Mouse (Mus musculus): ENCODE results near the gene Prkcb. TPM values are rescaled to one million over a fixed set of nuclear protein-coding genes. Genes with fewer than 3 reads are reported as not detected.

The Prkcb gene
- polyA plus RNA-seq, 1 experiment from 2014 or later = 8.8 TPM

DNA sequence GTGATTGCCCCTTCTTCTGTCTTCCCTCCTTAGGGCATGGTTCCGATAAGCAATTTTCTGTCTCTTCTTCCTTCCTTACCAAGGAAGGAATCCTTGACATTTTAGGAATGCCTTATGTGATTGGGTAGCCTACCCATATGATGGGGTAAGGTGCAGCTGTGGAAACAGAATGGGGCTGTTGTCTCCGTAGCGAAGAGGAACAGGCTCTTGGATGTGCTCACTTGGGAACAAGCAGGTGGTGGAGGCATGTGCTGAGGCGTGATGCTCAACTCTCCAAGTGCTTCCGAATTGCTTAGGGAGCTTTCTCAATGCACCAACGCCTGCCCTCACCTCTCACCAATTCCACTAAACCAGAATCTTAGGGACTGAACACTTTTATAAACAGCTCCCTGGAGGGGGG, 124.7 kb downstream of the Prkcb start:
- ATAC-seq (ENCODE audit: low read depth) = no peak
- 80% methylated on average over 6 of the region's 6 CpGs for WGBS
- Histone ChIP-seq H3K9me3 (ENCODE audit: control insufficient read depth, low read length) (0 out of 2 replicates have a peak, but pooled peaks cover 2% of the 10 kb centered on the region), H3K27me3 (replicated peaks; ENCODE audit: control insufficient read depth, insufficient read depth, low read length) (no peaks in the 10 kb centered on the region), H3K4me3 (ENCODE audit: low read depth, low read length) (no peak overlapping the region), H3K4me2 (ENCODE audit: low read depth, low read length) (no peak overlapping the region), H3K4me1 (ENCODE audit: control insufficient read depth, insufficient read depth, low read length) (no peaks in the 10 kb centered on the region), H3K9ac (ENCODE audit: low read depth, low read length) (no peak overlapping the region), H3K36me3 (ENCODE audit: control insufficient read depth, insufficient read depth, low read length) (no peaks in the 10 kb centered on the region), H3K27ac (replicated peaks; ENCODE audit: low read depth, low read length) (no peak overlapping the region)
- no peak for DNase-seq (ENCODE audit: low spot score)

- 83% methylated on average over 10 of the region's 10 CpGs for WGBS
- H3K9ac ChIP-seq (ENCODE audit: low read depth, low read length) = no peak overlapping the region
- H3K9me3 ChIP-seq (ENCODE audit: control insufficient read depth, low read length) = 0 out of 2 replicates have a peak, but pooled peaks cover 2% of the 10 kb centered on the region
- H3K27ac ChIP-seq (replicated peaks; ENCODE audit: low read depth, low read length) = no peak overlapping the region
- no peaks in the 10 kb centered on the region for H3K36me3 ChIP-seq (ENCODE audit: control insufficient read depth, insufficient read depth, low read length)
- no peaks in the 10 kb centered on the region for H3K27me3 ChIP-seq (replicated peaks; ENCODE audit: control insufficient read depth, insufficient read depth, low read length)
- no peak overlapping the region for H3K4me3 ChIP-seq (ENCODE audit: low read depth, low read length)
- no peaks in the 10 kb centered on the region for H3K4me1 ChIP-seq (ENCODE audit: control insufficient read depth, insufficient read depth, low read length)
- H3K4me2 ChIP-seq (ENCODE audit: low read depth, low read length) = no peak overlapping the region
- DNase-seq (ENCODE audit: low spot score) = no peak
- ATAC-seq (ENCODE audit: low read depth) = no peak
These were observed 125.6 kb downstream of the Prkcb start for GRCm38 (mm10) chr7:122414146-122414545.

DNA sequence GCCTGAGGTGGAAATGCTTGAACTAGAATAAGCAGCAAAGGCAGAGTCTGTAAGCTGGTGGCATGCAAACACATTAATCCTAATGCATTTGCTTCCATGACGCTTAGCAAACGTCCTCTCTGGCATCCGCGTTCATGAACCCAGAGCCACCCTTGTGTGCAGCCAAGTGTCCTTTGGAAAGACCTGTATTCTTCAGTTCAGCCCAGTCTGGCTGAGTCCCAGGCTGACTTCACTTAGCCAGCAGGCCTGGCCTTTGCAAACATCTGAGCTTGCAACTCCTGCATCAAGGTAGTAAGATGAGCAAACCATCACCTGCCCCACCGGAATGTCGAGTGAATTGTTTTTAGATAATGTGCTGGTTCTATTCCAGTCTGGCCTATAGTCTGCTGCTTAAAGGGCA, 126.1 kb downstream of the Prkcb start:
- DNase-seq (ENCODE audit: low spot score) = no peak
- no peak overlapping the region for H3K4me2 ChIP-seq (ENCODE audit: low read depth, low read length)
- H3K27ac ChIP-seq (replicated peaks; ENCODE audit: low read depth, low read length) = no peak overlapping the region
- H3K4me1 ChIP-seq (ENCODE audit: control insufficient read depth, insufficient read depth, low read length) = no peaks in the 10 kb centered on the region
- H3K4me3 ChIP-seq (ENCODE audit: low read depth, low read length) = no peak overlapping the region
- no peaks in the 10 kb centered on the region for H3K27me3 ChIP-seq (replicated peaks; ENCODE audit: control insufficient read depth, insufficient read depth, low read length)
- H3K9me3 ChIP-seq (ENCODE audit: control insufficient read depth, low read length) = 0 out of 2 replicates have a peak, but pooled peaks cover 2% of the 10 kb centered on the region
- H3K9ac ChIP-seq (ENCODE audit: low read depth, low read length) = no peak overlapping the region
- ATAC-seq (ENCODE audit: low read depth) = no peak
- no peaks in the 10 kb centered on the region for H3K36me3 ChIP-seq (ENCODE audit: control insufficient read depth, insufficient read depth, low read length)
- 92% methylated on average over 6 of the region's 6 CpGs for WGBS

- Histone ChIP-seq H3K27me3 (replicated peaks; ENCODE audit: control insufficient read depth, insufficient read depth, low read length) (no peaks in the 10 kb centered on the region), H3K4me2 (ENCODE audit: low read depth, low read length) (no peak overlapping the region), H3K4me1 (ENCODE audit: control insufficient read depth, insufficient read depth, low read length) (no peaks in the 10 kb centered on the region), H3K4me3 (ENCODE audit: low read depth, low read length) (no peak overlapping the region), H3K27ac (replicated peaks; ENCODE audit: low read depth, low read length) (no peak overlapping the region), H3K36me3 (ENCODE audit: control insufficient read depth, insufficient read depth, low read length) (no peaks in the 10 kb centered on the region), H3K9me3 (ENCODE audit: control insufficient read depth, low read length) (no peaks in the 10 kb centered on the region), H3K9ac (ENCODE audit: low read depth, low read length) (no peak overlapping the region)
- no peak for DNase-seq (ENCODE audit: low spot score)
- no peak for ATAC-seq (ENCODE audit: low read depth)
- 85% methylated on average over 9 of the region's 9 CpGs for WGBS
These were observed 126.8 kb downstream of the Prkcb start for GRCm38 (mm10) chr7:122415387-122415786.

GRCm38 (mm10) chr7:122415904-122416303, 127.4 kb downstream of the Prkcb start:
- 66% methylated on average over 12 of the region's 12 CpGs for WGBS
- DNase-seq (ENCODE audit: low spot score) = no peak
- H3K36me3 ChIP-seq (ENCODE audit: control insufficient read depth, insufficient read depth, low read length) = no peaks in the 10 kb centered on the region

DNA sequence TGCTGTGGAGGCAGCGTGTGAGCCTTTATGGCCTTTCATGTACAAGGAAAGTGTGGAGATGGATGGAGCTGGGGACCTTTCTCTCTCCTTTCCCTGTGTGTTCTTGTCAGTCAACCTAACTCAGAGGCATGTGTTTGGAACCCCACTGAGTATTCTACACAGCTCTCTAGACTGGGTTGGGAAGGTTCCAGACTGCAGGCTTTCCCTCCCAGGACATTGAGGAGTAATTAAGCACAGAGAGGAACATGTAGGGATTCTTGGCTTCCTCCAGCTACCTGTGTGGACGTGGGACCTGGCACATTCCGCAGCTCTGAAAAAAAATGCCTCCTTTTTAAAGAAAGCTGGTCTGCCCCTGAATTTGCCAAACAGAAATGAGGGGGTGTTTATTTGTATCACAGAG, 130.0 kb downstream of the Prkcb start:
- Histone ChIP-seq H3K27me3 (replicated peaks; ENCODE audit: control insufficient read depth, insufficient read depth, low read length) (no peaks in the 10 kb centered on the region), H3K9ac (ENCODE audit: low read depth, low read length) (no peak overlapping the region), H3K4me2 (ENCODE audit: low read depth, low read length) (no peak overlapping the region), H3K36me3 (ENCODE audit: control insufficient read depth, insufficient read depth, low read length) (no peaks in the 10 kb centered on the region), H3K4me3 (ENCODE audit: low read depth, low read length) (no peak overlapping the region), H3K9me3 (ENCODE audit: control insufficient read depth, low read length) (no peaks in the 10 kb centered on the region), H3K27ac (replicated peaks; ENCODE audit: low read depth, low read length) (no peak overlapping the region), H3K4me1 (ENCODE audit: control insufficient read depth, insufficient read depth, low read length) (no peaks in the 10 kb centered on the region)
- ATAC-seq (ENCODE audit: low read depth) (no peak), DNase-seq (ENCODE audit: low spot score) (no peak)
- WGBS = 66% methylated on average over 3 of the region's 3 CpGs

More at GRCm38 (mm10) chr7:122415904-122416303, 127.4 kb downstream of the Prkcb start:
- H3K9me3 ChIP-seq (ENCODE audit: control insufficient read depth, low read length) = no peaks in the 10 kb centered on the region
- no peak overlapping the region for H3K4me2 ChIP-seq (ENCODE audit: low read depth, low read length)
- H3K9ac ChIP-seq (ENCODE audit: low read depth, low read length) = no peak overlapping the region
- H3K4me3 ChIP-seq (ENCODE audit: low read depth, low read length) = no peak overlapping the region
- H3K27me3 ChIP-seq (replicated peaks; ENCODE audit: control insufficient read depth, insufficient read depth, low read length) = no peaks in the 10 kb centered on the region
- H3K4me1 ChIP-seq (ENCODE audit: control insufficient read depth, insufficient read depth, low read length) = no peaks in the 10 kb centered on the region
- no peak for ATAC-seq (ENCODE audit: low read depth)
- no peak overlapping the region for H3K27ac ChIP-seq (replicated peaks; ENCODE audit: low read depth, low read length)

DNA sequence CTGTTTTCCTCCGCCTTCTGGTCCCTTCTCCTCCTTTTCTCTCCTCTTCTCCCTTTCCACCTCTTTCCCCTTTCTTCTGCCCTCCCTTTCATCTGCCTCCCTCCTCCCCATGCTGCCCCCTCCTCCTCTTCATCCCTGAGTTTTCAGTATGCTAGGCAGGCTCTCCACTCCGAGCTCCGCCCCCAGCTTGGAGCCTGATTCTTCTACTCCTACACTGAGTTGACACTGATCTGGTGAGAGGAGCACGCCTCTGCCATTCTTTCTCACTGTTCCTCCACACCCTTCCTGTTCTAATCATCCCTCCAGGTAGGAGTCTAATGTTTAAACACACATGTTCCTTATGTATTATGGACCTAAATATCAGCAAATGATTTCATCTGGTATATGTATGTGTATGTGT, 135.3 kb downstream of the Prkcb start:
- ATAC-seq (ENCODE audit: low read depth) (no peak), DNase-seq (ENCODE audit: low spot score) (no peak)
- 53% methylated on average over 4 of the region's 4 CpGs for WGBS
- Histone ChIP-seq H3K27me3 (replicated peaks; ENCODE audit: control insufficient read depth, insufficient read depth, low read length) (no peaks in the 10 kb centered on the region), H3K4me3 (ENCODE audit: low read depth, low read length) (no peak overlapping the region), H3K4me2 (ENCODE audit: low read depth, low read length) (no peak overlapping the region), H3K27ac (replicated peaks; ENCODE audit: low read depth, low read length) (no peak overlapping the region), H3K4me1 (ENCODE audit: control insufficient read depth, insufficient read depth, low read length) (no peaks in the 10 kb centered on the region), H3K9ac (ENCODE audit: low read depth, low read length) (no peak overlapping the region), H3K9me3 (ENCODE audit: control insufficient read depth, low read length) (no peaks in the 10 kb centered on the region), H3K36me3 (ENCODE audit: control insufficient read depth, insufficient read depth, low read length) (no peaks in the 10 kb centered on the region)

DNA sequence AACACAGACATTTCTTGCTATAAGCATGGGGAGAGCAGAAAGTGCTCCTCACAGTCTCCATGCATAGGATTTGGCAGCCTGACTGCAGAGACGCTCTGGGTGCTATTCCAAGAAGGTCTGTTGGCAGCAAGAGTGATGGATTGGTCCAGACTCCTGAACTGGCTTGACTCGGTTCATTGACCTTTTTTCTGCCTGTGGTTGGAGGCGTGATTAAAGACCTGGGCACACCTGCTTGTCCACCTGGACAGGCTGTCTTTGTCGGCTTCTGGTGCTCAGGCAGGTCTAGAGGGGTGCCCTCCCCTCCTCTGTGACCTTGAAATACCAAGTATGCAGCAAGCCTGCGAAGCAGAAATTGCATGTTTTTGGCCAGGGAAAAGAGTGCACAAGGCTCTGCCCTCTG, 140.6 kb downstream of the Prkcb start:
- Histone ChIP-seq H3K36me3 (ENCODE audit: control insufficient read depth, insufficient read depth, low read length) (no peaks in the 10 kb centered on the region), H3K9ac (ENCODE audit: low read depth, low read length) (no peak overlapping the region), H3K9me3 (ENCODE audit: control insufficient read depth, low read length) (no peaks in the 10 kb centered on the region), H3K4me1 (ENCODE audit: control insufficient read depth, insufficient read depth, low read length) (no peaks in the 10 kb centered on the region), H3K27me3 (replicated peaks; ENCODE audit: control insufficient read depth, insufficient read depth, low read length) (no peaks in the 10 kb centered on the region), H3K4me2 (ENCODE audit: low read depth, low read length) (no peak overlapping the region), H3K4me3 (ENCODE audit: low read depth, low read length) (no peak overlapping the region), H3K27ac (replicated peaks; ENCODE audit: low read depth, low read length) (no peak overlapping the region)
- DNase-seq (ENCODE audit: low spot score) (no peak), ATAC-seq (ENCODE audit: low read depth) (no peak)
- WGBS = 58% methylated on average over 5 of the region's 5 CpGs

GRCm38 (mm10) chr7:122432401-122432800, 143.8 kb downstream of the Prkcb start:
- no peak overlapping the region for H3K4me3 ChIP-seq (ENCODE audit: low read depth, low read length)
- H3K9ac ChIP-seq (ENCODE audit: low read depth, low read length) = no peak overlapping the region
- DNase-seq (ENCODE audit: low spot score) (no peak), ATAC-seq (ENCODE audit: low read depth) (no peak)
- H3K4me1 ChIP-seq (ENCODE audit: control insufficient read depth, insufficient read depth, low read length) = no peaks in the 10 kb centered on the region
- H3K27me3 ChIP-seq (replicated peaks; ENCODE audit: control insufficient read depth, insufficient read depth, low read length) = no peaks in the 10 kb centered on the region
- H3K36me3 ChIP-seq (ENCODE audit: control insufficient read depth, insufficient read depth, low read length) = no peaks in the 10 kb centered on the region
- H3K27ac ChIP-seq (replicated peaks; ENCODE audit: low read depth, low read length) = no peak overlapping the region
- WGBS = 76% methylated on average over 4 of the region's 4 CpGs
- H3K9me3 ChIP-seq (ENCODE audit: control insufficient read depth, low read length) = no peaks in the 10 kb centered on the region
- no peak overlapping the region for H3K4me2 ChIP-seq (ENCODE audit: low read depth, low read length)
